Mouse (Mus musculus): Measurements from ENCODE around the gene 1700025C18Rik. TPM values are rescaled to one million over a fixed set of nuclear protein-coding genes. Genes with fewer than 3 reads are reported as not detected.

The 1700025C18Rik gene
- total and polyA plus RNA-seq, 3 experiments: not detected

- DNase-seq: no peak
Measured at GRCm38 (mm10) chr2:165077055-165077454, 13.5 kb downstream of the 1700025C18Rik start.

- peak; percentile 81 for DNase-seq
Measured at GRCm38 (mm10) chr2:165074937-165075336, 15.6 kb downstream of the 1700025C18Rik start.

GRCm38 (mm10) chr2:165074081-165074884 lies 16.3 kb downstream of the 1700025C18Rik start:
- DNase-seq: no peak

GRCm38 (mm10) chr2:165073381-165073781 lies 17.2 kb downstream of the 1700025C18Rik start:
- no peak for DNase-seq

GRCm38 (mm10) chr2:165070096-165070816 lies 20.3 kb downstream of the 1700025C18Rik start:
- DNase-seq: peak; percentile 51

- no peak for DNase-seq
Measured at GRCm38 (mm10) chr2:165068806-165069205, 21.7 kb downstream of the 1700025C18Rik start.

- no peak for DNase-seq
Measured at GRCm38 (mm10) chr2:165064489-165064888, 26.1 kb downstream of the 1700025C18Rik start.

GRCm38 (mm10) chr2:165061638-165062433 lies 28.7 kb downstream of the 1700025C18Rik start:
- no peak for DNase-seq

- DNase-seq: no peak
Measured at GRCm38 (mm10) chr2:165059961-165060360, 30.6 kb downstream of the 1700025C18Rik start.

- no peak for DNase-seq
Measured at GRCm38 (mm10) chr2:165056377-165057085, 34.0 kb downstream of the 1700025C18Rik start.

GRCm38 (mm10) chr2:165055905-165056304 lies 34.6 kb downstream of the 1700025C18Rik start:
- peak; percentile 18 for DNase-seq

GRCm38 (mm10) chr2:165054888-165055852 lies 35.4 kb downstream of the 1700025C18Rik start, which contains the start of gene Cd40:
Cd40 (plus strand) TSS chr2:165055627.
- peak; percentile 85 for DNase-seq

- DNase-seq: no peak
Measured at GRCm38 (mm10) chr2:165051566-165051965, 39.0 kb downstream of the 1700025C18Rik start.

- DNase-seq: no peak
Measured at GRCm38 (mm10) chr2:165050826-165051548, 39.6 kb downstream of the 1700025C18Rik start.

GRCm38 (mm10) chr2:165049044-165049443 lies 41.5 kb downstream of the 1700025C18Rik start:
- DNase-seq: no peak

GRCm38 (mm10) chr2:165043729-165044128 lies 46.8 kb downstream of the 1700025C18Rik start:
- no peak for DNase-seq

- DNase-seq: no peak
Measured at GRCm38 (mm10) chr2:165043090-165043636, 47.4 kb downstream of the 1700025C18Rik start.

- DNase-seq: no peak
Measured at GRCm38 (mm10) chr2:165042126-165042525, 48.4 kb downstream of the 1700025C18Rik start.

- DNase-seq: no peak
Measured at GRCm38 (mm10) chr2:165037415-165037814, 53.1 kb downstream of the 1700025C18Rik start.

Measured in adrenal gland, adult 2 months (tissue).